Mouse (Mus musculus) naive thymus-derived CD4-positive, alpha-beta T cell, adult 2 months (primary cell): ENCODE results near the gene Arhgap17.

Experiments
- DNase-seq: peaks from one replicate; pipeline ENCODE4 v3.0.0-alpha.2; 2011; ENCODE audit warnings: low read depth

Gene Arhgap17

GRCm38 (mm10) chr7:123341896-123342295 is 27.8 kb downstream of the Arhgap17 start:
- DNase-seq: no peak

- no peak for DNase-seq
Measured at GRCm38 (mm10) chr7:123338351-123338750, 31.4 kb downstream of the Arhgap17 start.

GRCm38 (mm10) chr7:123336322-123336721 is 33.4 kb downstream of the Arhgap17 start:
- DNase-seq: no peak

- no peak for DNase-seq
Measured at GRCm38 (mm10) chr7:123330506-123330905, 39.2 kb downstream of the Arhgap17 start.

- no peak for DNase-seq
Measured at GRCm38 (mm10) chr7:123327909-123328308, 41.8 kb downstream of the Arhgap17 start.

- no peak for DNase-seq
Measured at GRCm38 (mm10) chr7:123326901-123327300, 42.8 kb downstream of the Arhgap17 start.

- no peak for DNase-seq
Measured at GRCm38 (mm10) chr7:123326062-123326461, 43.7 kb downstream of the Arhgap17 start.

- DNase-seq: no peak
Measured at GRCm38 (mm10) chr7:123324105-123324504, 45.6 kb downstream of the Arhgap17 start.

GRCm38 (mm10) chr7:123323388-123323787 is 46.3 kb downstream of the Arhgap17 start:
- DNase-seq: no peak

- peak; percentile 61 for DNase-seq
Measured at GRCm38 (mm10) chr7:123322452-123323121, 47.1 kb downstream of the Arhgap17 start.

GRCm38 (mm10) chr7:123312738-123313137 is 57.0 kb downstream of the Arhgap17 start:
- DNase-seq: no peak

- DNase-seq: no peak
Measured at GRCm38 (mm10) chr7:123311836-123312235, 57.9 kb downstream of the Arhgap17 start.

- DNase-seq: no peak
Measured at GRCm38 (mm10) chr7:123307887-123308558, 61.7 kb downstream of the Arhgap17 start.

GRCm38 (mm10) chr7:123307236-123307635 is 62.5 kb downstream of the Arhgap17 start:
- no peak for DNase-seq

- DNase-seq: no peak
Measured at GRCm38 (mm10) chr7:123305397-123305796, 64.3 kb downstream of the Arhgap17 start.

GRCm38 (mm10) chr7:123300258-123300657 is 69.5 kb downstream of the Arhgap17 start:
- no peak for DNase-seq

GRCm38 (mm10) chr7:123298225-123298624 is 71.5 kb downstream of the Arhgap17 start:
- DNase-seq: no peak

GRCm38 (mm10) chr7:123296097-123296496 is 73.6 kb downstream of the Arhgap17 start:
- no peak for DNase-seq

GRCm38 (mm10) chr7:123295423-123295822 is 74.3 kb downstream of the Arhgap17 start:
- no peak for DNase-seq

- DNase-seq: no peak
Measured at GRCm38 (mm10) chr7:123293898-123294297, 75.8 kb downstream of the Arhgap17 start.

- DNase-seq: no peak
Measured at GRCm38 (mm10) chr7:123291942-123292341, 77.8 kb downstream of the Arhgap17 start.

GRCm38 (mm10) chr7:123289176-123289575 is 80.5 kb downstream of the Arhgap17 start:
- DNase-seq: no peak

- no peak for DNase-seq
Measured at GRCm38 (mm10) chr7:123287903-123288302, 81.8 kb downstream of the Arhgap17 start.

GRCm38 (mm10) chr7:123285896-123286295 is 83.8 kb downstream of the Arhgap17 start:
- DNase-seq: no peak
